Mouse (Mus musculus) gastrocnemius, adult 2 months (tissue): ENCODE data around the gene Sbk1. TPM values are rescaled to one million over a fixed set of nuclear protein-coding genes. Genes with fewer than 3 reads are reported as not detected.
A peak's percentile ranks its signal among the peaks of the same experiment; 100 is the strongest.

Source experiments
- DNase-seq: peaks from one replicate; pipeline ENCODE4 v3.0.0; 2022
- H3K27ac ChIP-seq: fragments of 200-600 bp; 2 replicates; pipeline ENCODE4 v1.8.1; 2022; ENCODE audit warnings: mild to moderate bottlenecking
- H3K4me3 ChIP-seq: fragments of 200-600 bp; 2 replicates; pipeline ENCODE4 v1.8.1; 2022; ENCODE audit warnings: mild to moderate bottlenecking, moderate library complexity
- CTCF ChIP-seq: fragments of 200-600 bp; IDR thresholded peaks from 2 replicates; pipeline ENCODE4 v1.8.1; 2022; ENCODE audit warnings: antibody characterized with exemption, mild to moderate bottlenecking, moderate library complexity
- intact Hi-C: fragments of 180-260 bp; cut with DNase I; formaldehyde crosslinking; loops from one replicate; pipeline ENCODE4 v1.15.1; 2025
- total RNA-seq, 2 experiments: library from RNA; stranded (reverse); gene quantifications; 2 replicates each; pipeline ENCODE4 v1.2.3; 2021

Gene Sbk1
- total RNA-seq, 2 experiments from 2014 or later, result 13.6 to 21.9 TPM

DNA sequence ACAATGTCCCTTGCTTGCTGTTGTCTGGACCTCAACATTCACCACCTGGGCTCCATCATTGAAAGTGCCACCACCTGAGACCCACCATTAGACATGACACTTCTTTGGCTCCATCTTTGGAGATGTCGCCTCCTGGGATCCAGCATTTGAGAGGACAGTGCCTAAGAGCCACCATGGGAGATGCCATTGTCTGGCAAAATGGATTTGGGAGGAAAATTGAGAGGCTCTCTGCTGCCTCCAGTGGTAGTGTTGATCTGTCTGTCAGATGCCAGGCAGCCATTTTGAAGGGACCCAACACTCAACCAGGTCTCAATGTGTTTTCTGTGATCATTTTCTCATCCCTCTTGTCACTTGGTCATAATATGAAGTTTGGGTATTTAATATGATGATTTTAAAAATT lies 63.1 kb downstream of the Sbk1 start:
- intact Hi-C loops, result no loop called here
- DNase-seq, result no peak
- Histone ChIP-seq H3K4me3 (no peak overlapping the region), H3K27ac (no peak overlapping the region)
- peak; percentile 27; the same call in 1 of the 2 replicates for TF ChIP-seq CTCF

DNA sequence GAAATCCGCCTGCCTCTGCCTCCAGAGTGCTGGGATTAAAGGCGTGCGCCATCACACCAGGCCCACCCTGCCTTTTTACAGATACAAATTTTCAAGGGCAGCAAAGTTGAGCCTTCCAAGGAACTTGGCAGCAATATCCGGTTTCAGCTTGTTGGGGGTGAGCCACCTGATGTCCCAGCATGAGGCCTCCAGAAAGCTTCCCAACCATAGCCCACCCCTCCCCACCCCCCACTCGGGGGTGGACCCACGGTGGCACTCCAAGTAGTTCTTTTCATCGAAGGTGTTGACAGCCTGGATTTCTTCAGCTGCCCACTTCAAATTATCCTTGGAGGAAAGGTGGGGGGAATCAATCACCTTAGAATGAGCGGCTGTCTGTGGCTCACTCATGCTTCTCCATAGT lies 66.5 kb downstream of the Sbk1 start:
- no peak overlapping the region for H3K27ac ChIP-seq
- intact Hi-C loops, result no loop called here
- no peak for DNase-seq

DNA sequence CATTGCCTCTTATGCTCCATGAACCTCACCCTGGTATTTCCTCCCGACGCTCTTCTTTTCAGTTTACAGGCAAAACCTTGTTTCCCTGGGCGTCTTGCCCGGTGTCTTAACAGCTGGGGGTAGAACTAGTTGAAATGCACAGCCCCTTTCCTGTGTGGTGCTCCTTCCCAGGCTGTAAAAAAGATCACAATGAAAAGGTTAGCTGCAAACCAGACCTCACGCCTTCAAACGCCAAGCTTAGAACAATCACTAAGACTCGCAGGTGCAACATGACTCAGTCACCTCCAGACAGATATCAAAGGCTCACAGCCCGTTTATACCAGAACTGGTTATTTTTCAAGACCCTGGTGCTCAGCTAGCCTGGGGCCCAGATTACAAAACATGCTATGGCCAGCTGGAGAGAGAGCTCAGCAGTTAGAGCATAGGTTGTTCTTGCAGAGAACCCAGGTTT lies 67.1 kb downstream of the Sbk1 start:
- no peak for TF ChIP-seq CTCF
- H3K27ac ChIP-seq, result no peak overlapping the region
- intact Hi-C loops, result no loop called here
- no peak overlapping the region for H3K4me3 ChIP-seq
- DNase-seq, result no peak

More for the DNA sequence above, 66.5 kb downstream of the Sbk1 start:
- no peak for TF ChIP-seq CTCF
- H3K4me3 ChIP-seq, result no peak overlapping the region

DNA sequence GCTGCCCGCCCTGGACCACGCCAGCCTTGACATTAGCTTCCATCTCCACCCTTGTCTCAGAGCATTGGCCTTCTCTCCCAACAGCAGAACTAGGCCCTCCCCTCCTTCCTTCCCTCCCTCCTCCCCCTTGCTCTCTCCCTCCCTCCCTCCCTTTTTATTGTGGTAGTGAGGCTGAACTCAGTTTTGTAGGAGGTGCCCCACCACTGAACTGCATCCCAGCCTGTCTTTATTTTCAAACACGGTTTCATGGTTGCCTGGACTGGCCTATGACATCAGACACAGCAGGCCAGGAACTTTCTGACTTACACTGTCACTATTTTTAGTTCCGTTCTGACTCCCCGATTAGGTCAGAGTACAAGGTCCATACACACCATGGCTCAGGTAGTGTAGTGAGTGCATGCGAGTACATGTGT lies 67.8 kb downstream of the Sbk1 start:
- intact Hi-C loops, result no loop called here
- no peak for TF ChIP-seq CTCF
- Histone ChIP-seq H3K27ac (no peak overlapping the region), H3K4me3 (no peak overlapping the region)
- no peak for DNase-seq

DNA sequence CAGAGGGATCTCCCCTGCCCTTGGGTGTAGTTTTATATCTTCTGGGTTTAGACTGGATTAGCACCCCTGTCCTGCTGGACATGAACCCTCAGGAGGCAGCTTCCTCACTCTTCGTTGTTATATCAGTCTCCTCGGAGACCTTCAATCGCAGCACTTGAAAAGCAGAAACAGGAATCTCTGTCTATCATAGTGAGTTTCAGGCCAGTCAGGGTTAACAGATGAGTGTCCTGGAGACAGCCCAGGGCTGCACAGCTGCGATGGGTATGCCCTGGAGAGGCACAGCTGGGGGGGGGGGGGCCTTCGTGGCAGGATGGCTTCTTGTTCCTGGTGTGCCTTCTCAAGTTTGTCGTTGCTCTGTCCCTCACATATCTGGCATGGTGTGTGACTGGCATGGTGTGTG lies 68.5 kb downstream of the Sbk1 start:
- TF ChIP-seq CTCF, result no peak
- Histone ChIP-seq H3K4me3 (no peak overlapping the region), H3K27ac (no peak overlapping the region)
- intact Hi-C loops, result no loop called here
- DNase-seq, result no peak

Other genes with a start within 250 kb of the Sbk1 start
- not detected for gene Gsg1l, start 190.2 kb upstream of the Sbk1 start, total RNA-seq
- 10 to 100 TPM; 18.6 to 19.3 TPM for gene Xpo6, start 72.1 kb upstream of the Sbk1 start, total RNA-seq
- not detected for gene Lat, start 97.0 kb downstream of the Sbk1 start, total RNA-seq
- gene Spns1, start 104.8 kb downstream of the Sbk1 start, total RNA-seq, result 10 to 100 TPM; 26.9 to 28.2 TPM
- gene Nfatc2ip, start 124.1 kb downstream of the Sbk1 start, total RNA-seq, result 1 to 10 TPM; 3.3 to 3.4 TPM
- gene Cd19, start 142.3 kb downstream of the Sbk1 start, total RNA-seq, result not detected
- gene Rabep2, start 156.1 kb downstream of the Sbk1 start, total RNA-seq, result 10 to 100 TPM; 14.0 to 14.9 TPM
- gene Atp2a1, start 190.5 kb downstream of the Sbk1 start, total RNA-seq, result over 10,000 TPM; 21,521 to 26,495 TPM
- gene Sh2b1, start 202.8 kb downstream of the Sbk1 start, total RNA-seq, result 10 to 100 TPM; 43.0 to 48.1 TPM
- 100 to 1,000 TPM; 111 to 141 TPM for gene Tufm, start 214.7 kb downstream of the Sbk1 start, total RNA-seq
- gene Atxn2l, start 230.8 kb downstream of the Sbk1 start, total RNA-seq, result 10 to 100 TPM; 32.8 to 34.0 TPM